Mouse (Mus musculus) stomach, postnatal 0 days (tissue): Measurements from ENCODE around the gene Abcd2.

Experiments used
- CTCF ChIP-seq: IDR thresholded peaks from 2 replicates; pipeline ENCODE4 v1.5.1; 2016; ENCODE audit warnings: antibody characterized with exemption, low read depth, mild to moderate bottlenecking, moderate library complexity
- EP300 ChIP-seq: optimal IDR thresholded peaks from 2 replicates; pipeline ENCODE3; 2016; ENCODE audit warnings: antibody characterized with exemption

DNA sequence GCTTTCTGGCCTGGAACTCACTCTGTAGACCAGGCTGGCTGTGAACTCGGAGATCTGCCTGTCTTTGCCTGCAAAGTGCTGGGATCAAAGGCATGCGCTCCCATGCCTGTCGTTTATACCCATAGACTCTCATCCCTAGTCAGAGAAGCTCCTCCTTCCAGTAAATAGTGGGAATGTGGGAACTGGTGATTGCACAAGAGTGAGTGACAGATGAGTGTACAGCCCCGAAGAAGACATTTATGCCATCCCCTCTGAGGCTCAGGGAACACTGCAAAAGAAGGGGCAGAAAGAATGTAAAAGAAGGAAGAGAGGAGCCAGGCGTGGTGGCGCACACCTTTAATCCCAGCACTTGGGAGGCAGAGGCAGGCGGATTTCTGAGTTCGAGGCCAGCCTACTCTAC, 88.3 kb downstream of the Abcd2 start:
- no peak for TF ChIP-seq EP300
- no peak for TF ChIP-seq CTCF
